Mouse (Mus musculus) heart, adult 2 months (tissue): ENCODE measurements around the gene Fam19a3.

ENCODE experiments used
- CTCF ChIP-seq: fragments of 200-600 bp; IDR thresholded peaks from 2 replicates; pipeline ENCODE4 v1.8.1; 2022; ENCODE audit warnings: antibody characterized with exemption, mild to moderate bottlenecking, moderate library complexity
- EP300 ChIP-seq: fragments of 200-500 bp; IDR thresholded peaks from 2 replicates; pipeline ENCODE4 v1.6.1; 2011; ENCODE audit warnings: low read depth, low read length, control low read depth; ENCODE audit not compliant: insufficient read depth
- POLR2A ChIP-seq: fragments of 200-500 bp; IDR thresholded peaks from 2 replicates; pipeline ENCODE4 v1.6.1; 2011; ENCODE audit warnings: mild to moderate bottlenecking, low read depth, low read length, control low read depth; ENCODE audit not compliant: insufficient read depth

- no peak for TF ChIP-seq POLR2A
- TF ChIP-seq CTCF = no peak
- TF ChIP-seq EP300 = no peak
Measured at GRCm38 (mm10) chr3:104812254-104812653, 30.6 kb upstream of the Fam19a3 start.
